Mouse (Mus musculus) limb, embryonic 14.5 days (tissue): ENCODE data around the gene Amy2a1. TPM values are rescaled to one million over a fixed set of nuclear protein-coding genes. Genes with fewer than 3 reads are reported as not detected.
"Not testable (repeated sequence)": the region's sequence is repeated elsewhere in the genome, so short reads cannot be mapped to it uniquely, and the experiment has no call there.

Experiments
- ATAC-seq: fragments of 200-750 bp; cut with Nextera tagmentation; 2 replicates; pipeline ENCODE4 v1.8.0; 2017; ENCODE audit warnings: low read depth, moderate number of reproducible peaks, moderate TSS enrichment; ENCODE audit not compliant: low FRiP score
- DNase-seq: peaks from one replicate; pipeline ENCODE4 v3.0.0-alpha.2; 2015; ENCODE audit warnings: low spot score
- H3K27ac ChIP-seq: fragments of 300-500 bp; sonication (generic); replicated peaks from 2 replicates; pipeline ENCODE4 v1.5.1; 2014; ENCODE audit warnings: low read depth, mild to moderate bottlenecking, low read length, moderate library complexity, mixed read lengths
- H3K27me3 ChIP-seq: fragments of 300-500 bp; sonication (generic); 2 replicates; pipeline ENCODE4 v1.6.1; 2014; ENCODE audit warnings: low read length, mixed read lengths; ENCODE audit not compliant: control insufficient read depth, insufficient read depth
- H3K36me3 ChIP-seq: fragments of 300-500 bp; sonication (generic); 2 replicates; pipeline ENCODE4 v1.6.1; 2014; ENCODE audit warnings: mild to moderate bottlenecking, low read length, moderate library complexity, mixed read lengths; ENCODE audit not compliant: control insufficient read depth, insufficient read depth
- H3K4me1 ChIP-seq: fragments of 300-500 bp; sonication (generic); 2 replicates; pipeline ENCODE4 v1.6.1; 2014; ENCODE audit warnings: antibody characterized with exemption, low read length, mixed read lengths; ENCODE audit not compliant: control insufficient read depth, insufficient read depth
- H3K4me2 ChIP-seq: fragments of 300-500 bp; sonication (generic); replicated peaks from 2 replicates; pipeline ENCODE4 v1.6.1; 2014; ENCODE audit warnings: low read depth, mild to moderate bottlenecking, low read length, moderate library complexity; ENCODE audit not compliant: severe bottlenecking
- H3K4me3 ChIP-seq: fragments of 300-500 bp; sonication (generic); replicated peaks from 2 replicates; pipeline ENCODE4 v1.5.1; 2014; ENCODE audit warnings: low read length
- H3K9ac ChIP-seq: fragments of 300-500 bp; sonication (generic); 2 replicates; pipeline ENCODE4 v1.6.1; 2014; ENCODE audit warnings: mild to moderate bottlenecking, low read depth, low read length, moderate library complexity; ENCODE audit not compliant: severe bottlenecking
- H3K9me3 ChIP-seq: fragments of 300-500 bp; sonication (generic); 2 replicates; pipeline ENCODE4 v1.6.1; 2016; ENCODE audit warnings: low read length; ENCODE audit not compliant: control insufficient read depth
- POLR2A ChIP-seq: fragments of 200-500 bp; IDR thresholded peaks from 2 replicates; pipeline ENCODE4 v1.8.0; 2012; ENCODE audit warnings: inconsistent platforms, mild to moderate bottlenecking, moderate library complexity, borderline replicate concordance; ENCODE audit not compliant: insufficient read depth, insufficient read length; ENCODE audit errors: extremely low read depth
- WGBS: fragments of 180-500 bp; shearing (Covaris S2); extraction: QIAGEN DNeasy Blood & Tissue Kit; methylation state at CpG from one replicate; pipeline ENCODE4 v1.1.7; 2014; 5-methylcytosine and 5-hydroxymethylcytosine counted together
- polyA plus RNA-seq, 2 experiments: library from polyadenylated mRNA; depleted of rRNA in 1 of 2; stranded (reverse) in 1 of 2; unstranded in 1 of 2; fragments of >200 nt; fragmentation: Nextera tagmentation in 1 of 2; extraction: Ambion mirVana in 1 of 2; gene quantifications; 2 replicates each; pipeline versions ENCODE4 v1.2.1 to v1.2.3; 2012 to 2014

Amy2a1 gene
- polyA plus RNA-seq (2012; rRNA removed) (not detected in 2 replicates), polyA plus RNA-seq (2014; fragmentation: Nextera tagmentation; extraction: Ambion mirVana) (not detected in 2 replicates)

GRCm38 (mm10) chr3:113532328-113532727 lies at the start of gene Amy2a1:
Gene Amy2a1 (minus strand): TSS chr3:113532428.
- not testable (repeated sequence) for H3K4me1 ChIP-seq, H3K4me3 ChIP-seq, H3K27ac ChIP-seq, H3K4me2 ChIP-seq, H3K9ac ChIP-seq, DNase-seq, ATAC-seq, H3K36me3 ChIP-seq, H3K27me3 ChIP-seq, H3K9me3 ChIP-seq
- 92% methylated on average over 2 of the region's 3 CpGs for WGBS

- ATAC-seq = no peak
- H3K36me3 ChIP-seq = no peaks in the 10 kb centered on the region
- 74% methylated on average over 4 of the region's 4 CpGs for WGBS
Observed at GRCm38 (mm10) chr3:113574578-113574977, 42.4 kb upstream of the Amy2a1 start.

GRCm38 (mm10) chr3:113574138-113574537 lies 41.9 kb upstream of the Amy2a1 start:
- H3K4me2 ChIP-seq = no peak overlapping the region
- no peak for ATAC-seq
- H3K27ac ChIP-seq = no peak overlapping the region
- H3K4me3 ChIP-seq = no peak overlapping the region
- H3K9me3 ChIP-seq = no peaks in the 10 kb centered on the region
- no peaks in the 10 kb centered on the region for H3K36me3 ChIP-seq
- DNase-seq = no peak
- WGBS = 81% methylated on average over 2 of the region's 2 CpGs
- H3K27me3 ChIP-seq = no peaks in the 10 kb centered on the region
- H3K9ac ChIP-seq = no peak overlapping the region
- H3K4me1 ChIP-seq = no peaks in the 10 kb centered on the region
- no peak for TF ChIP-seq POLR2A

More at GRCm38 (mm10) chr3:113574578-113574977, 42.4 kb upstream of the Amy2a1 start:
- Histone ChIP-seq H3K4me2 (no peak overlapping the region), H3K9ac (no peak overlapping the region), H3K27ac (no peak overlapping the region), H3K4me3 (no peak overlapping the region), H3K27me3 (no peaks in the 10 kb centered on the region), H3K9me3 (no peaks in the 10 kb centered on the region), H3K4me1 (no peaks in the 10 kb centered on the region)
- no peak for DNase-seq
- no peak for TF ChIP-seq POLR2A

DNA sequence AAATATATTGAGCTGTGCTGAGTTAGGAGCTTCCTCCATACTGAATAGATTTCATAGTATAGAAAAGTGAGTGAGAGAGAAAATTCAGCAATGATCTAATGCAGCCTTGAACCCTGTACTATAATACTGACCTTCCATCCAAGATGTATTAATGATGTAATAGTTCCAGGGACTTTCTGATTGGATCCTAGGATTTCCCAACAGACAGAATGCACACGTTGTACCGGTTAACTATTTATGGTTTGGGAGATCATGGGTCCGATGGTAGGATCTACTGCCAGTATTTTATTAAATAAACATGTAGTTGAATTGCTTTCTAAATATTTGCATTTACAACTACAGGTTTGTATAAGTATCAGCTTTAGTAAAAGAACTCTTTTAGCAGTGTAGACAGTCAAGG lies 39.9 kb upstream of the Amy2a1 start:
- Histone ChIP-seq H3K4me1 (no peaks in the 10 kb centered on the region), H3K9me3 (no peaks in the 10 kb centered on the region; the same call in 1 of the 2 replicates), H3K27me3 (no peaks in the 10 kb centered on the region), H3K27ac (no peak overlapping the region), H3K9ac (no peak overlapping the region), H3K4me2 (no peak overlapping the region), H3K4me3 (no peak overlapping the region), H3K36me3 (no peaks in the 10 kb centered on the region)
- WGBS = 76% methylated on average over 3 of the region's 3 CpGs
- DNase-seq (no peak), ATAC-seq (no peak)
- TF ChIP-seq POLR2A = no peak

DNA sequence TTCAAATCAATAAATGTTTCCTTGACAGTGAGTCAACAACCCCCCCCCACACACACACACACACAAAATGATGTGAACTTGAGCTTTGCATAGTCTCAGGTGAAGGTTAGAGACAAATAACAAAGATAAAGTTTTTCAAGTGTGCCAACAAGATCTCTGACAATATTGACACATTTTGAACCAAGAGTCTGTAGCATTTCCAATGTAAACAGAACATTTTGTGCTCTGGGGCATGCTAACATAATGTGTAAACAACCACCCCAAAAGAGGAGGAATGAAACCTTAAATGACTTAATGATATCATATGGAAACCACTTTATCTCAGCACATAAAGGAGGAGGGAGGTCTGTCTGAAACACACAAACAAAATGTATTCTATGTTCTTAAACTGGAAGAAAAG lies 7.5 kb upstream of the Amy2a1 start:
- ATAC-seq = no peak
- H3K4me2 ChIP-seq = no peak overlapping the region
- H3K9ac ChIP-seq = no peak overlapping the region
- no peak overlapping the region for H3K4me3 ChIP-seq
- H3K27me3 ChIP-seq = no peaks in the 10 kb centered on the region
- H3K4me1 ChIP-seq = no peaks in the 10 kb centered on the region
- no peaks in the 10 kb centered on the region for H3K9me3 ChIP-seq
- DNase-seq = no peak
- no peaks in the 10 kb centered on the region for H3K36me3 ChIP-seq
- no peak overlapping the region for H3K27ac ChIP-seq
- no peak for TF ChIP-seq POLR2A

Other genes with a start within 250 kb of the Amy2a1 start
- gene Amy2a4, start 241.0 kb downstream of the Amy2a1 start, polyA plus RNA-seq (2012; rRNA removed) = 0.05 and 0.09 TPM in 2 replicates
- 0.11 TPM in 1 of 2 replicates, not detected in the other for gene Amy2a4, start 241.0 kb downstream of the Amy2a1 start, polyA plus RNA-seq (2014; fragmentation: Nextera tagmentation; extraction: Ambion mirVana)
- 0.05 and 0.09 TPM in 2 replicates for gene Amy2a3, start 208.4 kb downstream of the Amy2a1 start, polyA plus RNA-seq (2012; rRNA removed)
- 0.11 TPM in 1 of 2 replicates, not detected in the other for gene Amy2a3, start 208.4 kb downstream of the Amy2a1 start, polyA plus RNA-seq (2014; fragmentation: Nextera tagmentation; extraction: Ambion mirVana)
- 0.05 and 0.09 TPM in 2 replicates for gene Amy2a2, start 175.8 kb downstream of the Amy2a1 start, polyA plus RNA-seq (2012; rRNA removed)
- gene Amy2a2, start 175.8 kb downstream of the Amy2a1 start, polyA plus RNA-seq (2014; fragmentation: Nextera tagmentation; extraction: Ambion mirVana) = 0.11 TPM in 1 of 2 replicates, not detected in the other
- 4.0 and 5.9 TPM in 2 replicates for gene Amy1, start 74.3 kb upstream of the Amy2a1 start, polyA plus RNA-seq (2012; rRNA removed)
- gene Amy1, start 74.3 kb upstream of the Amy2a1 start, polyA plus RNA-seq (2014; fragmentation: Nextera tagmentation; extraction: Ambion mirVana) = 2.6 and 3.2 TPM in 2 replicates
- gene Rnpc3, start 97.7 kb upstream of the Amy2a1 start, polyA plus RNA-seq (2012; rRNA removed) = 23.4 and 34.9 TPM in 2 replicates
- gene Rnpc3, start 97.7 kb upstream of the Amy2a1 start, polyA plus RNA-seq (2014; fragmentation: Nextera tagmentation; extraction: Ambion mirVana) = 35.8 TPM in 2 replicates